Mouse (Mus musculus) mesoderm, embryonic 11.5 days (tissue): Measurements from ENCODE around the gene Rpl31.
A peak's percentile ranks its signal among the peaks of the same experiment; 100 is the strongest.

Source experiments
- DNase-seq: peaks from one replicate; pipeline ENCODE4 v3.0.0-alpha.2; 2012; ENCODE audit warnings: low read depth, low spot score

Rpl31 gene

GRCm38 (mm10) chr1:39399228-39399627, 31.6 kb downstream of the Rpl31 start:
- no peak for DNase-seq

GRCm38 (mm10) chr1:39400173-39400572, 32.5 kb downstream of the Rpl31 start:
- DNase-seq: no peak

DNA sequence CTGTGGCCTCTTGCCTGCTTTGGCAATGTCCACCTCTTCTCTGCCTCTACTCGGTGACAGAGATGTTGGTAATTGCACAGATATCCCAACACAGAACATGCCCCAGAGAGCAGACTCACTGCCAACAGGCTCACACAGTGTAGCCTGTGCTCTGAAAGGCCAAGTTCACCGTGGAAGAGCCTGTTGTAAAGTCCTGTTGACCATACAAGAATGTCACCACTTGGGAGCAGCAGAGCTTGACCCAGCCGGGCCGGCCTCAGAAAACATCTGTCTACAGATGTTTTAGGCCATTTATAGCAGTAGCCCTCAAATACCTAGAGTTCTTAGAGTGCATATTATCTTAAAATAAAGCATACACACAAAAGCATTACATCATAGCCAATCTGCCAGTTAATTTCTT, 39.5 kb downstream of the Rpl31 start:
- DNase-seq: no peak

- DNase-seq: no peak
Measured at GRCm38 (mm10) chr1:39408123-39408522, 40.5 kb downstream of the Rpl31 start.

DNA sequence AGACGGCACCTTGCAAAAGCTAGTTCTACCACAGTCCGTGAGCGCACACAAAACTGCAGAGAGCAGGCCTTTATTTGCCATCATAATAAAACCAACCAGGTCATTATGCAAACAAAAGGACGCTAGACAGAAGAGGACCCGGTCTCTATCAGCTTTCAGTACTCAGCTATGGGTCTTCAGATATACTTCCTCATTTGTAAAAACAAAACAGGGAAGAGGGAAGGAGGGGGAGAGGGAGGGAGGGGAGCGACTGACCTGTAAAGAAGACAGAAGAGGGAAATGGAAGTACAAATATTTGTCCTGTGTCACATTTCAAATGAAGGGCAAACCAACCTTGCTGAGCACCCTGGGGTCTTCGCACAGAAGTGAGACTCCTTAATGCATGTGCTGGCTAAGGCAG, 41.0 kb downstream of the Rpl31 start:
- DNase-seq: no peak

DNA sequence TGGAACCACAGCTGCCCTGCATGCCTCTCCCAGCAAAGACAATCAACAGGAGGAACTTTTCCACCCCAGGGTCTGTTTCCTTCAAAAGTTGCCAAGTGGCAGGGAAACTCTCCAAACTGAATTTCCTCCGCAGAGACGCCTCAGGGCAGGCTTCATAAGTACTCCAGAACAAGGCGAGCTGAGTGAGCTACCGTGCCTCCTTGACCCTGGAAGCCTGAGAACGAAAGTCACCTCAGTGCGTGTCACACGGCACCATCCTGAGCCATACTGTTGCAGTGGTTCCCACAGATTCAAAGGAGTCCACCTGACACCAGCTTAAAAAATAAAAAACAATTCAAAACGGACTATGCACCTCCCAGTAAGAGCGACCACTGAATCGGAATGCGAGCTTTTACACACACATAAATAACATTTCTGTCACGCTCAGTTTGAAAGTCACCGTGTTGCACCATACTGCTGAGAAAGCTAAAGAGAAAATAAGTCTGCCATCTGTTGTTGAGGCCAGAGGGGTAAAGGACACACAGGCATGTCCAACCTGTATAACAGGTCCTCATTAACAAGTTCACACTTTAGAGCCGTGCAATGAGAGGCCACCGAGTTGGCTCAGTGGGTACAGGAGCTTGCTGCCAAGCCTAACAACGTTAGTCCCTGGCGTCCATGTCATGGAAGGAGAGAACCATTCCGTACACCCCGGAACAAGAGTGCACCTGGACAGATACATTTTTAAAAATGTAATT, 42.6 kb downstream of the Rpl31 start:
- peak; percentile 43 for DNase-seq

DNA sequence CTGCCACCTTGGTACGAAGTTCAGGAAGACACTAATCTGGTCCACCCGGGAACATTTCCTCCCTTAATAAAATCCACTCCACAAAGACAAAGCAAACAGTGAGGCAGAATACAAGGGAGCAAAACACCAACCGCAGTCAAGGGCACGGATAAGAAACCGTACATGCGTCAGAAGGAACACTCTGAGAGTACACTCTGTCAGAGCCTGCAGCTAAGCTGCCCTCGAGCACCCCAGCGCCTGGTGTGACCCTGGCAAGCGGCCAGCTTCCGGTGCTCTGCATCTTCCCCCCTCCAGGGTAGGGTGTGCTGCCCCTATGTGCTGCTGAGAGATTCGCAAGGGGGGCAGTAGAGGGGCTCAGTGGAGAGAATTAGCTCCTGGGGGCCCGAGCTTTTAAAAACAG, 50.2 kb downstream of the Rpl31 start:
- no peak for DNase-seq

- DNase-seq: no peak
Measured at GRCm38 (mm10) chr1:39418852-39419251, 51.2 kb downstream of the Rpl31 start.

- no peak for DNase-seq
Measured at GRCm38 (mm10) chr1:39420987-39421386, 53.3 kb downstream of the Rpl31 start.
